Mouse (Mus musculus) MEL-GATA-1-ER (cell line): ENCODE measurements around the gene Wipf2.
"Not testable (repeated sequence)": the region's sequence is repeated elsewhere in the genome, so short reads cannot be mapped to it uniquely, and the experiment has no call there.

Experiments
- DNase-seq: peaks from one replicate; pipeline ENCODE4 v3.0.0-alpha.2; 2012; ENCODE audit warnings: low read depth; ENCODE audit errors: extremely low read depth

The Wipf2 gene

GRCm38 (mm10) chr11:98907437-98908173 is 44.2 kb downstream of the Wipf2 start, which contains the start of gene Cdc6:
TSS of gene Cdc6 (plus strand) at chr11:98907801.
- peak; percentile 89 for DNase-seq

GRCm38 (mm10) chr11:98909654-98910053 is 46.2 kb downstream of the Wipf2 start:
- peak; percentile 42 for DNase-seq

GRCm38 (mm10) chr11:98910415-98910814 is 47.0 kb downstream of the Wipf2 start:
- no peak for DNase-seq

- peak; percentile 74 for DNase-seq
Observed at GRCm38 (mm10) chr11:98911498-98911897, 48.1 kb downstream of the Wipf2 start.

- DNase-seq: no peak
Observed at GRCm38 (mm10) chr11:98914196-98914595, 50.8 kb downstream of the Wipf2 start.

- not testable (repeated sequence) for DNase-seq
Observed at GRCm38 (mm10) chr11:98916376-98916775, 52.9 kb downstream of the Wipf2 start.

GRCm38 (mm10) chr11:98917428-98918005 is 54.1 kb downstream of the Wipf2 start:
- peak; percentile 64 for DNase-seq

GRCm38 (mm10) chr11:98918231-98918630 is 54.8 kb downstream of the Wipf2 start:
- DNase-seq: no peak

- DNase-seq: no peak
Observed at GRCm38 (mm10) chr11:98919009-98919408, 55.6 kb downstream of the Wipf2 start.

- not testable (repeated sequence) for DNase-seq
Observed at GRCm38 (mm10) chr11:98921813-98922212, 58.4 kb downstream of the Wipf2 start.

- not testable (repeated sequence) for DNase-seq
Observed at GRCm38 (mm10) chr11:98922307-98922706, 58.9 kb downstream of the Wipf2 start.

- not testable (repeated sequence) for DNase-seq
Observed at GRCm38 (mm10) chr11:98922851-98923711, 59.6 kb downstream of the Wipf2 start.

- no peak for DNase-seq
Observed at GRCm38 (mm10) chr11:98924633-98925175, 61.3 kb downstream of the Wipf2 start.

GRCm38 (mm10) chr11:98925265-98925721 is 61.9 kb downstream of the Wipf2 start:
- no peak for DNase-seq

- DNase-seq: no peak
Observed at GRCm38 (mm10) chr11:98925868-98926311, 62.5 kb downstream of the Wipf2 start.

- DNase-seq: no peak
Observed at GRCm38 (mm10) chr11:98926553-98926952, 63.1 kb downstream of the Wipf2 start.

GRCm38 (mm10) chr11:98927438-98928076 is 64.1 kb downstream of the Wipf2 start, which contains the start of gene Rara:
TSS of gene Rara (plus strand) at chr11:98927818.
- no peak for DNase-seq

- DNase-seq: no peak
Observed at GRCm38 (mm10) chr11:98928186-98928893, 64.9 kb downstream of the Wipf2 start.

- no peak for DNase-seq
Observed at GRCm38 (mm10) chr11:98929503-98929902, 66.1 kb downstream of the Wipf2 start.

GRCm38 (mm10) chr11:98930127-98930601 is 66.7 kb downstream of the Wipf2 start:
- DNase-seq: no peak
